Mouse (Mus musculus): ENCODE measurements around the gene B4galt5. TPM values are rescaled to one million over a fixed set of nuclear protein-coding genes. Genes with fewer than 3 reads are reported as not detected.
A peak's percentile ranks its signal among the peaks of the same experiment; 100 is the strongest.

B4galt5 gene
- polyA plus RNA-seq, 1 experiment from 2014 or later: 115 TPM

GRCm38 (mm10) chr2:167350126-167350650, 1.2 kb upstream of the B4galt5 start:
- peak overlapping the region; percentile 17; the same call in 1 of the 2 replicates for H3K4me3 ChIP-seq (ENCODE audit: inconsistent target)
- peaks cover 33% of the 10 kb centered on the region for H3K79me2 ChIP-seq (ENCODE audit: inconsistent target)
- H3K36me3 ChIP-seq (ENCODE audit: inconsistent target): no peaks in the 10 kb centered on the region
- WGBS (ENCODE audit: missing documents): 35% methylated on average over 8 of the region's 8 CpGs
- peak overlapping the region; percentile 98 for H3K27ac ChIP-seq

DNA sequence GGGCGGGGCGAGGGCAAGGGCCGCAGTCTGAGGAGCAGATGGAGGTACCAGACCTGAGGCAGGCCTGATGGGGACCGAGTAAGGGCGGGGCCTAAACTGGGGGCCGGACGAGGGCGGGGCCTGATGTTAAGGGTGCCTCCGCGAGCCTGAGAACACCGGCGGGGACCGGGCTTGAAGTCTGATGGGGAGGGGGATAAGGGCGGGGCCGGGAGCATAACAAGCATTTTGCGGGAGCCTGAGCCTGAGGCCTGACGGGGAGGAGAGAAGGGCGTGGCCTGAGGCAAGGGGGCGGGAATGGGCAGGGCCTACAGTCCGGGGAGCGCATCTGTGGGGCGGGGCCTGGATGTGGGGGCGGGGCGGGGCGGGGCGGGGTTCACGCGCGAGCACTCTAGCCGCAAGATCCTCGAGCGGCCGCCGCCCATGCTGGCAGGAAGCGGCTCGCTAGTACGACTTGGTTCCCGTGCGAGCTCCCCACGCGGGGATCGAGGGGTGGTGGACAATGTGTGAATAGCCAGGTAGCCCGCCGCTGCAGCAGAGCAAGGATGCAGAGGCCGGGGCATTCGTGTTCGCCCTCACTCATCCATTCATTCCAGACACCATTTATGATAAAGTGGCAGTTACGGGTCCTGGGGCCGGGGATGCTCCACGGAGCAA, 427 bp upstream of the B4galt5 start:
- Histone ChIP-seq H3K79me2 (ENCODE audit: inconsistent target) (peaks cover 41% of the 10 kb centered on the region), H3K4me3 (ENCODE audit: inconsistent target) (peak overlapping the region; percentile 17; the same call in 1 of the 2 replicates), H3K36me3 (ENCODE audit: inconsistent target) (no peaks in the 10 kb centered on the region), H3K27ac (peak overlapping the region; percentile 98)
- under 1% methylated on average over 38 of the region's 50 CpGs for WGBS (ENCODE audit: missing documents)

DNA sequence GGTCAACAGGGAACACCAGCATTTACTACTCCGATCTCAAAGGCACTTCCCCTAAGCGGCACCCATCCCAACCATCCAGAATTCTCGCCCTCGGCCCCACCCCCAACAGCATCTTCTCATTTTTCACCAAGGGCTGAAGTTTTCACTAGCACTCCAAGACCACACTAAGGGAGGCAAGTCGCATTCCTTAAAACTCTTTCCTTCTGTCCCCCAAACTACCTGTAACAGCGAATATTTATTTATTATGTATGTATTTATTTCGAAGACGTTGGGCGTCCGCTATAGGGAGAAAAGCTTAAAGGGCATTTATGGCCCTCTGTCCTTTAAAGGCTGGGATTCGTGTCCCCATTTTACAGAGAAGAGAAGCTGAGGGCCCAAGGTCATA, 1.0 kb downstream of the B4galt5 start:
- Histone ChIP-seq H3K79me2 (ENCODE audit: inconsistent target) (peaks cover 55% of the 10 kb centered on the region), H3K36me3 (ENCODE audit: inconsistent target) (no peaks in the 10 kb centered on the region), H3K27ac (peak overlapping the region; percentile 88), H3K4me3 (ENCODE audit: inconsistent target) (peak overlapping the region; percentile 88)
- WGBS (ENCODE audit: missing documents): 9% methylated on average over 11 of the region's 11 CpGs

DNA sequence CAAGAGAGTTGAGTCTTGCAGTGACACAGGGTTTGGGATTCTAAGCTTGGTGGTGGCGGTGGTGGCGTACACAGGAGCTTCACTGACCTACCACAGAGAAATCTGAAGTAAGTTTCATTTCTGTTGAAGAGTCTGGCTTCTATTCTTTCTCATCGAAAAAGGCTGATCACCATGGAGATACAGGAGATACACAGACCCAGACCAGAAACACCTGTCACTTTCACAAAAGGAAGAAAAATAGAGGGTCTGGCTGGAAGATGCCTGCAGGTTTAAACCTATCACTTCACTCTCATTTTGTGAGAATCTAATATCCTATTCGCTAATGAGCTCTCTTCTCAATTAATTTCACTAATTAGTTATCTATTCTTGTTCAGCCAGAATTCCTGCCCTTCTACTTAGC, 1.6 kb downstream of the B4galt5 start:
- peak overlapping the region; percentile 88 for H3K4me3 ChIP-seq (ENCODE audit: inconsistent target)
- peaks cover 62% of the 10 kb centered on the region for H3K79me2 ChIP-seq (ENCODE audit: inconsistent target)
- peak overlapping the region; percentile 88 for H3K27ac ChIP-seq
- 74% methylated on average over 4 of the region's 4 CpGs for WGBS (ENCODE audit: missing documents)
- H3K36me3 ChIP-seq (ENCODE audit: inconsistent target): no peaks in the 10 kb centered on the region

DNA sequence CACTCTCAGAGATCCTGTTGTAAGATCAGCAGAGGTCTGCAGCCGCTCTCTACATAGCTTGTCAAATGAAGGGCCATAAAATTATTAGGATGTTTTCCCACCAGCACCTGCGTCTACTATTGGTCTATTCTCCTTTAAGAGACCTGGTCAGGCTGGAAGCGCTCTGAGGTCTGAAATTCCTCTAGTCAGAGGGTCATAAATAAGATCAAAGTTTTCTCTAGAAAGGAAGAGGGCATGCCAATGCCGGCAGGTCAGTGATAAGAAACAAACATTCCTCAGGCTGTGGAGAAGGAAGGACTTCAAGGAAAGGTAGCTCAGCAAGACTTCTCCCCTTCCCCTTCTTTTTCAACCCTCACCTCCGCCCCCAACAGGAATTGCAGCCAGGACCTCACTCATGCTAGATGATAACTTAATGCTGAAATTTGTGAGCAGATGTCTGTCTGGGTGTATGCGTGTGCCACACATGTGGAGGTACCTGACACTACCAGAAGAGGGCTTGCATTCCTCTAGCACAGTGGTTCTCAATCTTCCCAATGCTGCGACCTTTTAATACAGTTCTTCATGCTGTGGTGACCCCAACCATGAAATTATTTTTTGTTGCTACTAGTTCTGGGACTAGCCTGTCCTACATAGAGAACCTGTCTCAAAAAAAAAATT, 3.3 kb downstream of the B4galt5 start:
- WGBS (ENCODE audit: missing documents): 38% methylated on average over 6 of the region's 7 CpGs

GRCm38 (mm10) chr2:167344871-167345507, 4.0 kb downstream of the B4galt5 start:
- H3K4me3 ChIP-seq (ENCODE audit: inconsistent target): peak overlapping the region; percentile 11; the same call in 1 of the 2 replicates
- peak overlapping the region; percentile 55 for H3K27ac ChIP-seq
- H3K79me2 ChIP-seq (ENCODE audit: inconsistent target): peaks cover 85% of the 10 kb centered on the region
- 22% methylated on average over 5 of the region's 5 CpGs for WGBS (ENCODE audit: missing documents)
- H3K36me3 ChIP-seq (ENCODE audit: inconsistent target): no peaks in the 10 kb centered on the region; the same call in 1 of the 2 replicates

More for the DNA sequence above, 3.3 kb downstream of the B4galt5 start:
- Histone ChIP-seq H3K27ac (peak overlapping the region; percentile 55), H3K79me2 (ENCODE audit: inconsistent target) (peaks cover 79% of the 10 kb centered on the region), H3K36me3 (ENCODE audit: inconsistent target) (no peaks in the 10 kb centered on the region), H3K4me3 (ENCODE audit: inconsistent target) (peak overlapping the region; percentile 11; the same call in 1 of the 2 replicates)

DNA sequence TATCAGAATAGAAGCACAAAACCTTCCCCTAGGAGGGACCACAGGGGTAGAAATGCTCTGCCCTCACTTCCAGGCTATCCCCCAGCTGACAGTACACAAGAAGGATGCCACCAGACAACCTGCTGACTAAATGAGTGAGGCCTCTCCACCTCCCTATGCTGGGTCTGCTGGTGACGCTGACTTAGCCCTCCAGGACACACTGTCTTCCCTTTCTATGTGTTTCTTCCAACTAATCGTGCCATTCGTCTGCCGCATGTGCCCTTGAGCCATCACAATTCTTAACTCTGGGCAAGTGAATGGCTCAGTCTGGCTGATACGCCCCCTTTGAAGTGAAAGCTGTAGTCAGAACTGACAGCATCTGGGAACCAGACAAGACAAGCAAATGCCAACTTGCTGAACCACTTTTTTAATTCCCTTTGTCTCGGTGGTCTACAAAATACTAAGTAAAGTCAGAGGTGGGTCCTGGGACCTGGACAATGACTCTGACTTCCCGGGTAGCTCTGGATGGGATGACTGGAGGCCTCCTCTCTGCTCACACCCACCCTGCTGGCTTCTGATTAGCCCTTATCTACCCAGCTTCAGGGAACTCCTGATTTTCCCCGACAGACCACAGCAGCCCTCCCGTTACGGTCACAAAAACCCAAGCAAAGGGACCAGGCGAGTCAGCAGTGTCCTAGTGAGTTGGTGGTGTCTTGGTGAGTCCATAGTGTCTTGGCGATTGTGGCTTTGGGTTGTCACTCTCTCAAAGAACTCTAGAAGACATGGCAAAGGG, 5.4 kb downstream of the B4galt5 start:
- H3K79me2 ChIP-seq (ENCODE audit: inconsistent target): peaks cover 100% of the 10 kb centered on the region
- H3K27ac ChIP-seq: no peak overlapping the region
- WGBS (ENCODE audit: missing documents): 93% methylated on average over 11 of the region's 12 CpGs
- H3K4me3 ChIP-seq (ENCODE audit: inconsistent target): no peak overlapping the region
- peaks cover 3% of the 10 kb centered on the region; the same call in 1 of the 2 replicates for H3K36me3 ChIP-seq (ENCODE audit: inconsistent target)

DNA sequence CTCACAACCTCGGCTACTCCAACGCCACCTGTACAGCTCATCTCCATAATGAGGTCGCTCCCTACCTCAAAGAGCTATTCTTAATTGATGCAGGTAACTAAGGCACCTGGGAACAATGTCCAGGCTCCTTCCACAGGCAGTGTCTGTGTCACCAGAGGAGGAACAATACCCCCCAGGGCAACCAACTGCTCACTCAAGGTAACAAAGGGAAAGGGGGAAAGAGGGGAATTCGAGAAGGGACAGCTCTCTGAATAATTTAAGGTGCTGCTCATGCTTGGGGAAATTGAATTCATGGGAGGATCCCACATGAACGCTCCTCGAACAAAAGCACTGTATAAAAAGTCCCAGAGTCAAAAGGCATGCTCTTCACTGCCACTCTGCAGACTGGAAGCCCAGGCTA, 6.1 kb downstream of the B4galt5 start:
- WGBS (ENCODE audit: missing documents): 92% methylated on average over 6 of the region's 6 CpGs
- peaks cover 10% of the 10 kb centered on the region; the same call in 1 of the 2 replicates for H3K36me3 ChIP-seq (ENCODE audit: inconsistent target)
- H3K4me3 ChIP-seq (ENCODE audit: inconsistent target): no peak overlapping the region
- H3K79me2 ChIP-seq (ENCODE audit: inconsistent target): peaks cover 100% of the 10 kb centered on the region
- H3K27ac ChIP-seq: no peak overlapping the region

DNA sequence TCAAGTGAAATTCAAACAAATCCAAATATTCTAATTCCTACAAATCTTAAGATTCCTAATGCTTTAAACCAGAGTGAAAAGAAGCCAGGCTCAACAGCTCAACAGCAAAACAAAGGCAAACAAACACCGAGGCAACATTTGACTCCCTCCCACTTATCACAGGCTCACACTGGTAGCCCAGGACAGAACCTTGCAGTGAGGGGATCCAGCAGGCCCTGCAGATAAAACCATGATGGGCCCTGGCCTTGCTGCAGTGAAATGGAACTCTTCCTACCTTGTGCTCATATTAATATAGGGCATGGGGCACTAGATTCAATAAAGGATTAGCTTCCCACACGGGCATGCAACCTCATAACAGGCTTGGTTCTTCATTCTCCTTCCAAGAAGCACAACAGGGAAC, 11.4 kb downstream of the B4galt5 start:
- 100% methylated on average over 2 of the region's 2 CpGs for WGBS (ENCODE audit: missing documents)
- Histone ChIP-seq H3K36me3 (ENCODE audit: inconsistent target) (peaks cover 10% of the 10 kb centered on the region; the same call in 1 of the 2 replicates), H3K27ac (no peak overlapping the region), H3K79me2 (ENCODE audit: inconsistent target) (peaks cover 100% of the 10 kb centered on the region), H3K4me3 (ENCODE audit: inconsistent target) (no peak overlapping the region)

- WGBS (ENCODE audit: missing documents): 100% methylated on average over 2 of the region's 3 CpGs
- Histone ChIP-seq H3K36me3 (ENCODE audit: inconsistent target) (peaks cover 10% of the 10 kb centered on the region; the same call in 1 of the 2 replicates), H3K79me2 (ENCODE audit: inconsistent target) (peaks cover 100% of the 10 kb centered on the region), H3K27ac (no peak overlapping the region), H3K4me3 (ENCODE audit: inconsistent target) (no peak overlapping the region)
These were observed 11.8 kb downstream of the B4galt5 start for GRCm38 (mm10) chr2:167337214-167337512.

DNA sequence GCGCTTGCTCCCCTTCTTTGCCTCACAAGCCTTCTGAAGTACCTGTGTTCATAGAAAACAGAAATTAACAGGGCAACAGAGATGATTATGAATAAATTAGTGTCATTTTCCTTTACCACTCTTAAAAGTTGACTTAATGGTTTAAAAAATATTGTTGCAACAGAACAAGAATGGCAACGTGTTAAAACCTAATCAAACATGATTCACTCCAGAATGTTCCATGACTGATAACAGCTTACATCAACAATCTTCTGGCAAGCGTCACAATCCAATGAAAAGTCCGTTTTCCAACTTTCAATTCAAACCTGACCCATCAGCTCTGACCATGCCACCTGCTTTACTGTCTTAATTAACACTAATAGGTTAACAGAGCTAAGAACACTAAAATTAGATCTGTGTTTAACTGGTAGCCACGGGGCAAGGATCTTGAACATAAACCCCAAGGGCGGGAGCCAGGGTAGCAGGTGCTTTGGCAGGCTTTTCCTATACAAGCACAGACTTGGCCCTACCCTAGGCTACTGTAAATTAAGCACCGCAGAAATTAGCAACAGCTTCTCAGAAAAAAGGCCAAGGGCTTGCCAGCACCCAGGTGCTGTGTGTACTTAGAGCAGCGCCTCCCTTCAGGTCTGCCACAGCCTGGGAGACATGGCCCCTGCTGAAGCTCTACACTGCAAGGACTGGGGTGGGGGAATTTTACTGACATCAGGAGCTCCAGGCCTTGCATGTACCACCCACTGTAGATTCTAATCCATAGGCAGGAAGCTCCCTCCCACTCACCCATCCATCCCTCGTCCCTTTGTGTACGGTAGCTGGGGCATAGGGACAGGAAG, 12.4 kb downstream of the B4galt5 start:
- no peak overlapping the region for H3K27ac ChIP-seq
- 94% methylated on average over 9 of the region's 10 CpGs for WGBS (ENCODE audit: missing documents)
- H3K79me2 ChIP-seq (ENCODE audit: inconsistent target): peaks cover 100% of the 10 kb centered on the region
- peaks cover 11% of the 10 kb centered on the region; the same call in 1 of the 2 replicates for H3K36me3 ChIP-seq (ENCODE audit: inconsistent target)
- no peak overlapping the region for H3K4me3 ChIP-seq (ENCODE audit: inconsistent target)

DNA sequence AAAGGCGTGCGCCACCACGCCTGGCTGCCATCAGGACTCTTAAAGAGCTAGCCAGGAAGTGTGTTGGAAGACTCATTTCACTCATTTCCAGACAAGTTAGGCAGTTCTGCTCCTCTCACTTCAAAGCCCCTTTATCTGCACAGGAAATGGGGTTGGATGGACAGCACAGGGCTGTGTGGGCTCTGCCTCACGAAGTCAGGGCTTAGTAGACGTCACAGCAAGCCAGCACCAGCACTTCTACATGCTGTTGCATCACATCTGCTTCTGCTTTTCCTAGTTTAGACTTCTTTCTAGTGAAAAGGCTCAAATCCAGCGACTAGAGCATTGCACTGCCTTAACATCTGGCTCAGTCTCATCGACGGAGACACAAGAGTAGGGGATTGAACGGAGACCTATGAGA, 13.9 kb downstream of the B4galt5 start:
- 34% methylated on average over 9 of the region's 9 CpGs for WGBS (ENCODE audit: missing documents)
- Histone ChIP-seq H3K27ac (peak overlapping the region; percentile 42), H3K4me3 (ENCODE audit: inconsistent target) (no peak overlapping the region), H3K79me2 (ENCODE audit: inconsistent target) (peaks cover 100% of the 10 kb centered on the region), H3K36me3 (ENCODE audit: inconsistent target) (peaks cover 14% of the 10 kb centered on the region; the same call in 1 of the 2 replicates)

DNA sequence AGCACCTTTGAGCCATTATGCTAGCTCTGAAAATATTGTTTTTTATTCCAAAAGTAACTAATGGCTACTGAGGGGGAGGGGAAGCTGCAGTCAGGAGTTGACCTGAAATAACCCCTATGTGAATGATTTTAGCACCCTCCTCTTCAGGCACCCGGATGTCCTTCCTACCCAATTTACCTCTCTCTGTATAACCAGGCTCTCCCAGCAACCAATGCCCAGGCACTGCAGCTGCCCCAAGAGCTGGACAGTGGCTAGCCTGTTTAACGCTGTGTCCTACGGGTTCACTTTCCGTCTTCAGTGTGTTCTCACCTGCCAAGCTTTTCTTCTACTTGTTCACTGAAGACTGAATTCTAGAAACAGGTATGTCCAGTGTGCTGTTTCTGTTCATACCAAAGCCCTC, 14.7 kb downstream of the B4galt5 start:
- Histone ChIP-seq H3K27ac (peak overlapping the region; percentile 42; the same call in 1 of the 2 replicates), H3K4me3 (ENCODE audit: inconsistent target) (no peak overlapping the region), H3K79me2 (ENCODE audit: inconsistent target) (peaks cover 100% of the 10 kb centered on the region), H3K36me3 (ENCODE audit: inconsistent target) (peaks cover 14% of the 10 kb centered on the region; the same call in 1 of the 2 replicates)
- WGBS (ENCODE audit: missing documents): 80% methylated on average over 4 of the region's 4 CpGs

Measured in macrophage (primary cell).